26 mouse cellular contexts compared by ENCODE assay signal in genomic region chr7:16978593-16978992, GRCm38 (mm10). TPM values are rescaled to one million over a fixed set of nuclear protein-coding genes. Genes with fewer than 3 reads are reported as not detected.
"Had no signal": no experiment of that assay in that cellular context is flagged by ENCODE, and none has a peak within 500 bp of the region (broad histone marks: within the 10 kb centered on the region; RNA-seq: fewer than 3 reads in every experiment).

No protein-coding gene starts in this region.

- H3K36me3 ChIP-seq: heart, embryonic 13.5 days; heart, embryonic 15.5 days; intestine, embryonic 15.5 days; limb, embryonic 10.5 days; limb, embryonic 12.5 days had no signal

- ATAC-seq: forebrain, postnatal 0 days; hindbrain, embryonic 16.5 days; inflammation-experienced regulatory T-cells, adult 6 months; intestine, embryonic 15.5 days; intestine, postnatal 0 days had no signal

- H3K9ac ChIP-seq: forebrain, postnatal 0 days; heart, embryonic 13.5 days; heart, embryonic 15.5 days; hindbrain, embryonic 14.5 days; intestine, embryonic 15.5 days; limb, embryonic 12.5 days had no signal

- H3K4me2 ChIP-seq: heart, embryonic 11.5 days; heart, embryonic 13.5 days; heart, embryonic 15.5 days; hindbrain, embryonic 14.5 days; intestine, embryonic 15.5 days; limb, embryonic 12.5 days had no signal

- H3K4me3 ChIP-seq: heart, adult 2 months; heart, embryonic 13.5 days; heart, embryonic 15.5 days; intestine, embryonic 15.5 days; layer of hippocampus, adult 2 months; left cerebral cortex, adult 2 months; limb, embryonic 10.5 days; limb, embryonic 12.5 days had no signal

- DNase-seq: forebrain, postnatal 0 days; gastrocnemius, postnatal 14 days; gastrocnemius, postnatal 36 days; heart, adult 11 months; heart, adult 2 months; heart, postnatal 14 days; heart, postnatal 36 days; kidney, adult 18-20 months; kidney, adult 8-10 months; kidney, postnatal 10 days; kidney, postnatal 25 days; kidney, postnatal 4 days had no signal

- H3K9me3 ChIP-seq: heart, embryonic 13.5 days; heart, embryonic 15.5 days; intestine, embryonic 15.5 days; limb, embryonic 10.5 days; limb, embryonic 12.5 days had no signal

- H3K27ac ChIP-seq: heart, adult 2 months; heart, embryonic 13.5 days; heart, embryonic 15.5 days; hindbrain, embryonic 14.5 days; intestine, embryonic 15.5 days; layer of hippocampus, adult 2 months; left cerebral cortex, adult 2 months; limb, embryonic 10.5 days; limb, embryonic 12.5 days had no signal

- H3K27me3 ChIP-seq: heart, embryonic 13.5 days; heart, embryonic 15.5 days; intestine, embryonic 15.5 days; limb, embryonic 12.5 days had no signal

RNA-seq across cellular contexts. Expression of gene Gm42372, which starts 4.3 kb away (rescaled TPM):
- polyA plus RNA-seq: gonadal fat pad, adult 2 months; heart, adult 2 months; heart, postnatal 0 days had no signal

RNA-seq across cellular contexts. Expression of gene Pnmal1, which starts 19.1 kb away (rescaled TPM):
- polyA plus RNA-seq: gonadal fat pad, adult 2 months; inflammation-experienced regulatory T-cells, adult 6 months had no signal

RNA-seq across cellular contexts. Expression of gene Pnmal2, which starts 34.1 kb away (rescaled TPM):
- polyA plus RNA-seq: inflammation-experienced regulatory T-cells, adult 6 months had no signal
